In genomic region chr2:31639901-31640608, GRCm38 (mm10) we compare ENCODE assay signal across 12 mouse cellular contexts. TPM values are rescaled to one million over a fixed set of nuclear protein-coding genes. Genes with fewer than 3 reads are reported as not detected.
DNase-seq lines count a peak whose midpoint lies in the region; ATAC-seq lines count a peak whose summit lies in the region.
"Had no signal": no experiment of that assay in that cellular context is flagged by ENCODE, and none has a peak within 500 bp of the region (broad histone marks: within the 10 kb centered on the region; RNA-seq: fewer than 3 reads in every experiment).

Prdm12 (plus strand) TSS chr2:31640037.

- no peak within 1 kb of the TSS for H3K27ac ChIP-seq in heart, embryonic 13.5 days (replicated peaks)
- H3K27ac ChIP-seq in midbrain, embryonic 15.5 days = 0 out of 2 replicates have a peak within 1 kb of the TSS, but pooled peaks have one; percentile 9

- no peak for DNase-seq in heart, postnatal 36 days
- peak; percentile 51 for DNase-seq in embryo, embryonic 10 days (ENCODE audit: low spot score)
- DNase-seq in forelimb bud, embryonic 11.5 days (ENCODE audit: low read depth, low spot score) = peak; percentile 13
- DNase-seq in cerebellum, postnatal 4 days (ENCODE audit: low spot score in 2 of 2) = no peak
- DNase-seq in thymus, postnatal 14 days = no peak
- no peak for DNase-seq in cerebellum, postnatal 25 days
- DNase-seq: lung, postnatal 4 days had no signal

- H3K9me3 ChIP-seq in heart, embryonic 13.5 days = no peaks in the 10 kb centered on the region
- no peaks in the 10 kb centered on the region for H3K9me3 ChIP-seq in midbrain, embryonic 15.5 days

- intact Hi-C loops in heart, postnatal 36 days (cut with DNase I) = no loop called here

- 2% methylated on average over 41 of the region's 41 CpGs for WGBS in heart, embryonic 13.5 days
- WGBS in midbrain, embryonic 15.5 days = under 1% methylated on average over 41 of the region's 41 CpGs

- H3K4me2 ChIP-seq in heart, embryonic 13.5 days = no peak within 1 kb of the TSS
- peak within 1 kb of the TSS; percentile 31 for H3K4me2 ChIP-seq in midbrain, embryonic 15.5 days

- H3K4me3 ChIP-seq in heart, embryonic 13.5 days = peak within 1 kb of the TSS; percentile 15
- peak within 1 kb of the TSS; percentile 25 for H3K4me3 ChIP-seq in midbrain, embryonic 15.5 days
- H3K4me3 ChIP-seq: erythroblast, embryonic 14.5 days had no signal

- H3K9ac ChIP-seq in heart, embryonic 13.5 days = no peak within 1 kb of the TSS
- H3K9ac ChIP-seq in midbrain, embryonic 15.5 days = no peak within 1 kb of the TSS

- no peak for ATAC-seq in heart, embryonic 13.5 days (ENCODE audit: extremely low read depth, insufficient number of reproducible peaks, low FRiP score, low TSS enrichment)
- ATAC-seq in midbrain, embryonic 15.5 days (replicated peaks) = no peak
- ATAC-seq: inflammation-experienced regulatory T-cells, adult 6 months had no signal

- no peaks in the 10 kb centered on the region for H3K36me3 ChIP-seq in heart, embryonic 13.5 days
- no peaks in the 10 kb centered on the region for H3K36me3 ChIP-seq in midbrain, embryonic 15.5 days (replicated peaks)

- H3K4me1 ChIP-seq in heart, embryonic 13.5 days = peaks cover 38% of the 10 kb centered on the region
- H3K4me1 ChIP-seq in midbrain, embryonic 15.5 days = peaks cover 56% of the 10 kb centered on the region

- H3K27me3 ChIP-seq in heart, embryonic 13.5 days (replicated peaks) = peaks cover 100% of the 10 kb centered on the region
- peaks cover 96% of the 10 kb centered on the region for H3K27me3 ChIP-seq in midbrain, embryonic 15.5 days (replicated peaks)

RNA-seq across cellular contexts. Expression of gene Prdm12, which starts in this region (rescaled TPM):
- polyA plus RNA-seq in heart, embryonic 13.5 days (2015; fragmentation: Nextera tagmentation; extraction: Ambion mirVana) = not detected in 2 replicates
- total RNA-seq in heart, postnatal 36 days (2021) = not detected
- 5.4 and 5.9 TPM in 2 replicates for polyA plus RNA-seq in midbrain, embryonic 15.5 days (2015; fragmentation: Nextera tagmentation; extraction: Ambion mirVana)
- polyA plus RNA-seq: C2C12; erythroblast, embryonic 14.5 days; inflammation-experienced regulatory T-cells, adult 6 months had no signal

Comparison
In these comparisons a context has a peak if more than half of its experiments do, and no peak if none do; other contexts are left out.
1. DNase-seq: peak in embryo, embryonic 10 days (single experiment) and forelimb bud, embryonic 11.5 days (single experiment); none in heart, postnatal 36 days (0 of 2), cerebellum, postnatal 4 days (0 of 2), thymus, postnatal 14 days (single experiment) and cerebellum, postnatal 25 days (0 of 2).